Mouse (Mus musculus) CD4-positive, CD25-positive, alpha-beta regulatory T cell, adult 9 weeks (primary cell): ENCODE measurements around the gene Klrg1. TPM values are rescaled to one million over a fixed set of nuclear protein-coding genes. Genes with fewer than 3 reads are reported as not detected.

Experiments
- polyA plus RNA-seq: library from polyadenylated mRNA; unstranded; fragments of 100-300 nt; shearing (Covaris generic); gene quantifications from one replicate; pipeline ENCODE4 v1.2.1, GENCODE M21; 2017

The Klrg1 gene
- 83.0 TPM for polyA plus RNA-seq

GRCm38 (mm10) chr6:122282782-122283181, at the start of gene Klrg1:
Gene Klrg1 (minus strand): TSS chr6:122282882.

GRCm38 (mm10) chr6:122308505-122309393, 26.1 kb upstream of the Klrg1 start, which contains the start of gene M6pr:
Gene M6pr (plus strand): TSS chr6:122308720.

Other genes with a start within 250 kb of the Klrg1 start
- gene M6pr, start 25.8 kb upstream of the Klrg1 start, polyA plus RNA-seq, result 288 TPM
- 6.5 TPM for gene Phc1, start 57.7 kb upstream of the Klrg1 start, polyA plus RNA-seq
- not detected for gene Rimklb, start 215.9 kb upstream of the Klrg1 start, polyA plus RNA-seq
- gene Mfap5, start 223.0 kb upstream of the Klrg1 start, polyA plus RNA-seq, result not detected